Mouse (Mus musculus) embryonic stem cell, embryonic (primary cell): ENCODE data around the gene Fam122b.
"Not testable (repeated sequence)": the region's sequence is repeated elsewhere in the genome, so short reads cannot be mapped to it uniquely, and the experiment has no call there.

ENCODE experiments used
- CTCF ChIA-PET, 4 experiments: fragments of 300-600 bp in 2 of 4; fragments of 350-600 bp in 2 of 4; sonication (Branson Sonifier 250); formaldehyde crosslinking; loops; one replicate each; lab custom pipeline; 2022; ENCODE audit warnings: inconsistent platforms in 2 of 4; lab: Charles Lee
- POLR2A ChIA-PET, 4 experiments: fragments of 300-600 bp in 2 of 4; fragments of 350-600 bp in 2 of 4; sonication (Branson Sonifier 250); formaldehyde crosslinking; loops; one replicate each; lab custom pipeline; 2022; ENCODE audit warnings: antibody characterized with exemption in 4 of 4, inconsistent platforms in 1 of 4; lab: Charles Lee

The Fam122b gene

DNA sequence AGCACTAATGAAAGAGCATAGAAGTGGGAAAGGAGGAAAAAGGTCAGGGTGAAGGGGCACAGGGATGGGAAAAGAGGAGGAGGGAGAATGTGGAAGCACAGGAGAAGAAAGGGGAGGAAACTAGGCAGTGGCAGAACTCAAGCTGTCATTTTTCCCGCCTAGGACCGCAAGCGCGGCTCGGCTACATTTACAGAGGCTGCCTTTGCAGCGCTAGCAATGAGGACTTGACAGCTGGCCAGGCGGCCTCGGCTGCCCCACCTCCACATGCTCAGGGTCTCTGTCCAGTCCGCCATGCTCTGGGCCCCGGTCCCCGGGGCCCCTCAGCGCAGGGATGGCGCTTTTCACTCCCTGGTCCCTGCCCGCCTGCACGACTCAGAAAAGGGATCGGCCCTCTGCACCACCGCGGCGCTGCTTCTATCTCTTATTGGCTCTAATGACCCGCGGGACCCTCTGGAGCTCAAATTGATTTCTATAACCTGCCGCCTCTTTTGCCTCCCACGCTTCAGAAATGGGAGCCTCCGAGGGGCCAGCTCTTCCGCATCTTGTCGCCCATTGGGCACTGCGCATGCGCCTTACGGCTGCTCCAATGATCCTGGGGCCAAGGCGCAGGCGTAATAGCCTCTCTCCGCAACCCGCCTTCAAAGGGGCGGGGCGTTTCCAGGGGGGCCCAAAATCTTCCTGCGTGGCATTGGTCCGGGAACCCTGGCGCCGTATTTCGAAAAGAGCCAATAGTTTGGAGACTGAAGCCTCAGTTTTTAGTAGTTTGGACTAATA is at the start of gene Fam122b:
Gene Fam122b, minus strand, starts transcription at position 517 of the 774 bp plus-strand sequence.
- ChIA-PET POLR2A (interaction anchor here in 3 of 4 experiments (0.6 to 1.9 kb wide), 9 partner anchors 10 to 611 kb away, joined by 3 to 5 read pairs (median 3); no protein-coding TSS in a partner anchor), CTCF (interaction anchor here in 1 of 4 experiments (0.6 kb wide), 1 partner anchor 894 kb away, joined by 6 read pairs; no protein-coding TSS in a partner anchor)

GRCm38 (mm10) chrX:53287924-53288323 is 18.3 kb upstream of the Fam122b start:
- ChIA-PET CTCF (no interaction called here), POLR2A (no interaction called here)

DNA sequence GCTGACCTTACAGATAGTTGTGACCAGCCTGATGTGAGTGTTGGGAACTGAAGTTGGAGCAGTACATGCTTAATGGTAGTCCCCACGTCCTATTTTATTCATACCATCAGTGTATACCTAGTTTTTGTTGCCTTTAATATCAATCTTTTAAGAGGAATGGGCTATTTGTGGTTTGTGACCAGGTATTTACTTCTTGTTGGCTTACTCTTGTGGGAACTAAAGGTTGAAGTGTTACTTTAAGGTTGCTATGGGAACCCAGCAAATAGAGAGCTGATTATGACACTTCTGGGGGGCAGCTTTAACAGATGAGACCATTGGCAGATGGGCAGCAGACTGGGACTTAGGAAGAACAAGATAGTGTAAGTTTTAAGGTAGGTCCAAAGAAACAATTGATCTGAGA is 3.5 kb upstream of the Fam122b start, which contains the start of gene Fam122c:
Gene Fam122c, plus strand, starts transcription at position 301 of the 400 bp plus-strand sequence.
- ChIA-PET CTCF (no interaction called here), POLR2A (interaction anchor here in 1 of 4 experiments (0.7 kb wide), 1 partner anchor 12 kb away, joined by 3 read pairs; no protein-coding TSS in a partner anchor)

DNA sequence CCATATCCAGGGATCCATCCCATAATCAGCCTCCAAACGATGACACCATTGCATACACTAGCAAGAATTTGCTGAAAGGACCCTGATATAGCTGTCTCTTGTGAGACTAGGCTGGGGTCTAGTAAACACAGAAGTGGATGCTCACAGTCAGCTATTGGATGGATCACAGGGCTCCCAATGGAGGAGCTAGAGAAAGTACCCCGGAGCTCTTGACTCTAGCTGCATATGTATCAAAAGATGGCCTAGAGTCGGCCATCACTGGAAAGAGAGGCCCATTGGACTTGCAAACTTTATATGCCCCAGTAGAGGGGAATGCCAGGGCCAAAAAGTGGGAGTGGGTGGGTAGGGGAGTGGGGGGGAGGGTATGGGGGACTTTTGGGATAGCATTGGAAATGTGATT is 2.0 kb upstream of the Fam122b start:
- POLR2A ChIA-PET = not testable (repeated sequence)

DNA sequence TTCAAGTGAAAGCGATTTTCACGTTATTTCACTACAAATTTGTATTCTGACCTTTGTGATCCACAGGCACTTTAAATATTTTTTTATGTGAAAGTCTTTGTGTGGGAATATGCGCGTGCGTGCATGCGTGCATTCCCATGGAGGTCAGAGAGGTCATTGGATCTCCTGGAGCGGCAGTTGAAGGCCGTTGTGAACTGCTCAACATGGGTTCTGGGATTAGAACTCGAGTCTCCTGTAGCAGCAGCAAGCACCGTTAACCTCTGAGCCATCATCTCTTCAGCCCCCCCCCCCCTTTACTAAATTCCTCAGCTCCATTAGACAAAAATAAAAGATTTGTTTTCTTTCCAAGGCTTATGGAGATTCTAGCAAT is 443 bp upstream of the Fam122b start:
- ChIA-PET CTCF (interaction anchor here in 2 of 4 experiments (0.6 kb wide), 2 partner anchors 9 to 90 kb away, joined by 3 read pairs; no protein-coding TSS in a partner anchor), POLR2A (interaction anchor here in 2 of 4 experiments (0.6 to 1.9 kb wide), 4 partner anchors 11 to 479 kb away, joined by 3 to 5 read pairs (median 4); no protein-coding TSS in a partner anchor)

More for the DNA sequence above, 2.0 kb upstream of the Fam122b start:
- CTCF ChIA-PET = not testable (repeated sequence)

GRCm38 (mm10) chrX:53268856-53269255 is 749 bp downstream of the Fam122b start:
- ChIA-PET CTCF (no interaction called here), POLR2A (interaction anchor here in 3 of 4 experiments (0.6 to 1.9 kb wide), 9 partner anchors 11 to 612 kb away, joined by 3 to 5 read pairs (median 3); no protein-coding TSS in a partner anchor)

DNA sequence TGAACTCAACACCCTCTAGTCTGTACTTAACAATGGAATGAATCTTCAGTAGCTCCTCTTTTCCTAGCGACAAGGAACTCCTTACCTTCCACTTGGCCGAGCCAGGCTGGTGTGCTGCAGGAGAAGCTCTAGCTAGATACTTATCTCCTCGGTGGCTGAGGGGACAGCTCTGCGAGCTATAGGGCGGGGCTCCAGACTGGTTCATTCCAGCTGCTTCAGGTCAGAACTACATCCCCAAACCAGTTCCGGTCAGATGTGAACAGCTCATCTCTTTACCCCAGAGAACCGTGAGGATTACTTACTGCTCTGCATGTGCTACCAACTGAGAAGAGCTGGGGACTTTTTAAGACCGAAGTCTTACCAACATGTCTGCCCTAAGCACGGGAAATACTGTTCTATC is 3.4 kb downstream of the Fam122b start:
- CTCF ChIA-PET = no interaction called here
- POLR2A ChIA-PET = interaction anchor here in 3 of 4 experiments (0.6 to 1.1 kb wide), 6 partner anchors 9 to 374 kb away, joined by 3 to 4 read pairs (median 4); no protein-coding TSS in a partner anchor

DNA sequence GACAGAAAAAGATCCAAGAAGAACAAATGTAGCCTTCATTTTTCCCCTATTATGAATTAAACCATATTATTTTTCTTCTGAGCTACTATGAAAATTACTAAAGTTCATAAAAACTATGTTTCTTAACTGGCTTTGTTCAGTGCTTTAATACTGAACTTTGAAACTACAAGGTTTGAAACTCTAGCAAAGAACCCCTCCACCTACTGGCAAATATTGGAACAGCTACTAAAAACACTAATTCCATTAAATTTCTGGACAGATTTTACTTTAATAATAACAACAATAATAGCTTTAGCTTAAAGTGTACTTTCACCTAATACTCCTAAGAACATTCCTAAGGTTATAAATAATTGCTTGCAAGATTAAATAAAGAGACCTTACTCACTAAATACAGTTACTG is 14.4 kb downstream of the Fam122b start:
- POLR2A ChIA-PET = interaction anchor here in 2 of 4 experiments (1.2 to 1.3 kb wide), 3 partner anchors 14 to 26 kb away, joined by 3 read pairs; partner anchors contain the start of gene Fam122b (in 2 of the 2)
- CTCF ChIA-PET = interaction anchor here in 2 of 4 experiments (0.6 to 0.9 kb wide), 3 partner anchors 17 to 255 kb away, joined by 3 to 4 read pairs (median 3); no protein-coding TSS in a partner anchor

- ChIA-PET CTCF (no interaction called here), POLR2A (interaction anchor here in 1 of 4 experiments (0.9 kb wide), 1 partner anchor 26 kb away, joined by 3 read pairs; no protein-coding TSS in a partner anchor)
Observed at GRCm38 (mm10) chrX:53240011-53240410, 29.6 kb downstream of the Fam122b start, which contains the start of gene Plac1. TSS of gene Plac1 (minus strand) at chrX:53240111.

- CTCF ChIA-PET = interaction anchor here in 3 of 4 experiments (1.0 to 1.6 kb wide), 6 partner anchors 8 to 438 kb away, joined by 3 to 4 read pairs (median 3); no protein-coding TSS in a partner anchor
- POLR2A ChIA-PET = interaction anchor here in 1 of 4 experiments (1.0 kb wide), 1 partner anchor 27 kb away, joined by 3 read pairs; no protein-coding TSS in a partner anchor
Observed at GRCm38 (mm10) chrX:53237971-53238370, 31.6 kb downstream of the Fam122b start.

- CTCF ChIA-PET = interaction anchor here in 1 of 4 experiments (0.5 kb wide), 1 partner anchor 198 kb away, joined by 3 read pairs; no protein-coding TSS in a partner anchor
- POLR2A ChIA-PET = interaction anchor here in 1 of 4 experiments (0.7 kb wide), 1 partner anchor 32 kb away, joined by 3 read pairs; no protein-coding TSS in a partner anchor
Observed at GRCm38 (mm10) chrX:53236404-53236803, 33.2 kb downstream of the Fam122b start.

GRCm38 (mm10) chrX:53233689-53234088 is 35.9 kb downstream of the Fam122b start:
- POLR2A ChIA-PET = no interaction called here
- CTCF ChIA-PET = no interaction called here

GRCm38 (mm10) chrX:53231965-53232364 is 37.6 kb downstream of the Fam122b start:
- ChIA-PET POLR2A (no interaction called here), CTCF (no interaction called here)

DNA sequence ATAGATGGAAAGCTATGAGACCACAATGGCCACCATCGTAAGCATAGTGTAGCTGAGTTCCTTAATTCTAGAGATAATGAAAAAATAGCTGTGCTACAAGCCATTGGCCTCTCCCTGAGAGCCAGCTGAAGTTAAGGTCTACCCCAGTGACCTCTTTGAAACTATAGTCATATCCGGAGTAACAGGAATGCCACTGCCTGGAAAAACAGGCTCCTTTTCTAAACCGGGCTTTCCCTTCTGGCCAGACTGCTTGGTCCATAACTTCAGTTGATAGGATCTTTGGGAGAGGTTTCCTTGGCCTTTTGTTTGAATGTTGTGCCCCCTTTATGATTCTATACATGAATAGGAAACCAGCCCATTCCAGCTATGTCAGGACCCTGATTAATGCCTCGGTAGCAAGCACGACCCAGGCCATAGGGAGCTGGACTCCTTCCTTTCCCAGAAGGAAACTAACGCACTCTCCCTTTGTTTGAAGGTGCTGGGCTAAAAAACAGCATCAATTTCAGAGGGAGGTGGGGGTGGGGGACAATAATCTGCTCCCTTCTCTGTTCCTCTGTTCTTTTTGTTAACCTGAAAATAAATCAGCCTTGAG is 45.2 kb downstream of the Fam122b start:
- ChIA-PET POLR2A (interaction anchor here in 1 of 4 experiments (0.6 kb wide), 1 partner anchor 96 kb away, joined by 4 read pairs; no protein-coding TSS in a partner anchor), CTCF (no interaction called here)

GRCm38 (mm10) chrX:53220855-53221254 is 48.8 kb downstream of the Fam122b start:
- ChIA-PET CTCF (interaction anchor here in 1 of 4 experiments (0.7 kb wide), 1 partner anchor 76 kb away, joined by 12 read pairs; no protein-coding TSS in a partner anchor), POLR2A (no interaction called here)

DNA sequence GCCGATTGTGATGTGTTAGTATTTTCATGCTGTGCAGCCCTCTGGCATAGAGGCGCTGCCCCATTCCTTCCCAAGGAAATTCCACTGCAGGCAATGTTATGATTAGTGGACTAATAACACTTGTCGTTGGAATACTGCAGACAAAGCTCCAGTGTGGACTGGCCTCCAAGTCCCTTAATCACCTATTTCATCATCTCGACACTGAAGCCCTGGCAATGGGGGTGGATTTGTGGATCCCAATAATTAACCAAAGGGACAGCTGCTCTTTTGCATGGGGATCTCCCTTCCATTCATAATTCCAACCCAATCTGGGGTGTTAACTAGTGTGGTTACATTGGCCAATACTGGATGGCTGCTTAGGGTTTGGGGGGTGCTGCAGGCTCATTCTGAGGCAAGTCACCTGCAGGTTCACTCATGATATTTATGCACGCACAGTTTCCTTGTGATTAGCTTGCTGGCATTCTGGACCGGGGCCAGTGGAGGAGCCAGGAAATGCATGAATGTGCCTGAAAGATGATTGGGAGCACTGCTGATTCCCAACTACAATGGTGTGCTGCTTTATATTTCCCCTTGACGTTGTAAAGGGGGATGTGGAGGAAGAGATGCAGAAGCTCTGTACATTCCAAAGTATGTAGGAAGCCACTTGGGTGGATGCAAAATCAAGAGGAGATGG is 54.9 kb downstream of the Fam122b start:
- CTCF ChIA-PET = no interaction called here
- POLR2A ChIA-PET = no interaction called here

DNA sequence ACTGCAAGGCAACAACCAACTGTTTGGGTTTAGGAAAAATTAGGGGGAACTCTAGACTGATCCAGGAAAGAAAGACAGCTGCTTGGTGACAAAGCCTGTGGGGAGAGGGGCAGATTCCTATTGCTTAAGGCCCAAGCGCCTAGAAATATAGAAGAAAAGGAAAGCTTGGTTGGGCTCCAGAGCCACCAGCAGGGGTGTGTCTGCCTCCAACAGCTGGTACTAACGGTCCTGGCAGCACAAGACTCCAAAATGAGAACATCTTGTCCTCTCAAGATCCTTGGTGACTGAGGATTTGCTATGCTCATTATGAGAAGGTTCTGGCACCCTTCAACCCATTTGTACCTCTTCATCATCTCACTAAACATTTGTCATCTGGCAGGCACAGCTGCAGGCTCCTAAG is 55.8 kb downstream of the Fam122b start:
- POLR2A ChIA-PET = no interaction called here

DNA sequence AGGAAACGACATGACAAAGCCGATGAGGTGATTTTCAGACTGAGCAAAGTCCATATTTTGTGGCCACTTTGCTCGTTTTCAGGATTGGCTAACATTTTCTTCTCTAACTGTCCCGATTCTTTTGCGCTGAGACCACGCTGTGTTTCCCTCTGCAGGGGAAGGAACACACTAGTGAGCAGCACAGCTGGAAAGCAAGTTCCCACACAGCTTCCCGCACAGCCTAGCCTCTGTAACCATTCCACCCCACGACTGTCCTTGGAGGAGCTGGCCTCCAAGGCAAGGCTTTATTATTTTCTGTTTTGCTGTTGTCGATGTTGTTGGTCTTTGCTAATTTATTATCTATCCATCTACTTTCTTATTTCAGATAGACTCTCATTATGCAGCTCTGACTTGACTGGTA is 57.1 kb downstream of the Fam122b start:
- ChIA-PET CTCF (interaction anchor here in 1 of 4 experiments (0.5 kb wide), 1 partner anchor 180 kb away, joined by 5 read pairs; no protein-coding TSS in a partner anchor), POLR2A (no interaction called here)

More for the DNA sequence above, 55.8 kb downstream of the Fam122b start:
- CTCF ChIA-PET = no interaction called here
